Mouse (Mus musculus): ENCODE measurements at regions not wholly inside any gene's neighbourhood (a gene's known extent, or its start where the extent isn't known, plus 50 kb on each side); places are given as distances from the start of the nearest gene placed in this dataset.

DNA sequence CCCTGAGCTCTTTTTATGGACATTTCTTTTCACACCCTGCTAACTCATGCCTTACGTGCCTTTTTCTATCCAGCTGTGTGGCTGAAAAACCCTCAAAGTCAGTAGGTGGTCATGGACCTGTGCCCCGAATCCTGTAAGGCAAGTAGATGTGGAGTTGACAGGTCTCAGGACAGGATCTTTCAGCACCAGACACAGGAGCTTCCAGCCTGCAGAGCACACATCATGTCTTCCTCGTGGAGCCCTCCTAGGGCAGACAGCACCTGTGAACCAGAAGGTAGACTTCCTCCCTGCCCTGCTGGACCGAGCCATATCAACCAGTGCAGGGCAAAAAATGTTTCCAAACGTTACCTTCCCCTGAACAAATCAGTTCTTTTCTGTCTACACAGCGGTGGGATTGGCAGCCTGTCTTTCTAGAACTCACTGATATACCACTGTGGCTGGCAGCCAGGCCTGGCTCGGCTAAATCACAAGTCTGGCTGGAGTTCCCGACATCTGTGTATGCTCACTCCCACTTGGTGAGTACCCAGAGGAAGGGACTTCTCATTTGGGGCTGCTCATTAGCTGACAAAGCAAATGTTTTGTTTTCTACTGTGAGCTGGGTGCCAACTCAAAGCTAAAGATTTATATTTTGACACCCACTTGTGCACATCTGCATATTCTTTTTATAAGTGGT, 336.0 kb downstream of the Foxa2 start:
- H3K27ac ChIP-seq (ENCODE audit: low read depth, low read length): no peak overlapping the region
- ATAC-seq (replicated peaks; ENCODE audit: insufficient number of reproducible peaks, low FRiP score, low TSS enrichment): no peak
- H3K36me3 ChIP-seq (ENCODE audit: control insufficient read depth, insufficient read depth, low read length): no peaks in the 10 kb centered on the region

DNA sequence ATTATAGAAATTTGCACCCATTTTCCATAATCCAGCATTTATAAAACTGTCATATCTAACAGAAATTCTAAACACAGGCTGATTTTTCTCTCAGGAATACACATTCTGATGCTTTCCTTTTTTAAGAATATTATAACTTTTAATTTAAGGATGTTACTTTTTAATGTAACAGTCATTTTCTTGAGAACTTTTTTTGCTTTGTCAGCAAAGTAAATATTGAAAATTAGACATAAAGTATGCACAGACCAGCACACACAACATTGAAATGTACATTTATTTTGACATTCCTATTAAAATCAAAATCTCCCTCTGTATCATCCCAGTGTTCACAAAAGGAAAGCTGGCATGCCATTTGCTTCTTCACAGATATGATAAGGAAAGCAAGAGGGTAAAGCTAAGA, 337.0 kb downstream of the Foxa2 start:
- Histone ChIP-seq H3K4me2 (no peak overlapping the region), H3K4me3 (ENCODE audit: low read depth, low read length) (no peak overlapping the region), H3K4me1 (ENCODE audit: control insufficient read depth, insufficient read depth, low read length) (peaks cover 5% of the 10 kb centered on the region; the same call in 1 of the 2 replicates), H3K9ac (ENCODE audit: low read depth, low read length) (no peak overlapping the region), H3K36me3 (ENCODE audit: control insufficient read depth, insufficient read depth, low read length) (no peaks in the 10 kb centered on the region), H3K9me3 (replicated peaks; ENCODE audit: control insufficient read depth, low read length) (no peaks in the 10 kb centered on the region), H3K27me3 (ENCODE audit: control insufficient read depth, insufficient read depth, low read length) (no peaks in the 10 kb centered on the region), H3K27ac (ENCODE audit: low read depth, low read length) (no peak overlapping the region)
- no peak for ATAC-seq (replicated peaks; ENCODE audit: insufficient number of reproducible peaks, low FRiP score, low TSS enrichment)

More for the DNA sequence above, 336.0 kb downstream of the Foxa2 start:
- Histone ChIP-seq H3K9me3 (replicated peaks; ENCODE audit: control insufficient read depth, low read length) (no peaks in the 10 kb centered on the region), H3K4me1 (ENCODE audit: control insufficient read depth, insufficient read depth, low read length) (peaks cover 5% of the 10 kb centered on the region; the same call in 1 of the 2 replicates), H3K9ac (ENCODE audit: low read depth, low read length) (no peak overlapping the region), H3K4me2 (no peak overlapping the region), H3K4me3 (ENCODE audit: low read depth, low read length) (no peak overlapping the region), H3K27me3 (ENCODE audit: control insufficient read depth, insufficient read depth, low read length) (no peaks in the 10 kb centered on the region)
- WGBS (ENCODE audit: insufficient replicate concordance): 30% methylated on average over 8 of the region's 8 CpGs

DNA sequence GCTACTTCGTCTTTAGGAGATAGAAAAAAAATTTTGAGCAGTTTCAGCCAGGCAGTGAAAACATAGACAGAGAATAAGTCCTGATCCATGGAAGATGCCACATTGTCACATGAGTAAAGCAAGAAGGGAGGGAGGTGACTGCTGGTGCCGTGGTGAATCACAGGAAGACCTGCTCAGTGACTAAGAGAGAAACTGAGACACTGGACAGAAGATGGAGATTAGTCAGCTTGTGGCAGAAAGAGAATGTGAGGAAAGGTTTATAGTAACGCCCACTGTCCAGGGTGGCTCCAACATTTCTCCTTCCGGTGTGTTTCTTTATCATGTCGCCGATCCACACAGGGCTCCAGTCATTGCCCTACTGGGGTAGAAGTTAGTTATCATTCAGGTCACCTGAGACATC, 339.6 kb downstream of the Foxa2 start:
- H3K4me2 ChIP-seq: no peak overlapping the region
- 75% methylated on average over 6 of the region's 6 CpGs for WGBS (ENCODE audit: insufficient replicate concordance)
- H3K36me3 ChIP-seq (ENCODE audit: control insufficient read depth, insufficient read depth, low read length): no peaks in the 10 kb centered on the region
- no peak overlapping the region for H3K9ac ChIP-seq (ENCODE audit: low read depth, low read length)
- ATAC-seq (replicated peaks; ENCODE audit: insufficient number of reproducible peaks, low FRiP score, low TSS enrichment): no peak
- H3K27ac ChIP-seq (ENCODE audit: low read depth, low read length): no peak overlapping the region
- H3K4me1 ChIP-seq (ENCODE audit: control insufficient read depth, insufficient read depth, low read length): peaks cover 5% of the 10 kb centered on the region; the same call in 1 of the 2 replicates
- no peaks in the 10 kb centered on the region for H3K9me3 ChIP-seq (replicated peaks; ENCODE audit: control insufficient read depth, low read length)
- H3K4me3 ChIP-seq (ENCODE audit: low read depth, low read length): no peak overlapping the region
- no peaks in the 10 kb centered on the region for H3K27me3 ChIP-seq (ENCODE audit: control insufficient read depth, insufficient read depth, low read length)

DNA sequence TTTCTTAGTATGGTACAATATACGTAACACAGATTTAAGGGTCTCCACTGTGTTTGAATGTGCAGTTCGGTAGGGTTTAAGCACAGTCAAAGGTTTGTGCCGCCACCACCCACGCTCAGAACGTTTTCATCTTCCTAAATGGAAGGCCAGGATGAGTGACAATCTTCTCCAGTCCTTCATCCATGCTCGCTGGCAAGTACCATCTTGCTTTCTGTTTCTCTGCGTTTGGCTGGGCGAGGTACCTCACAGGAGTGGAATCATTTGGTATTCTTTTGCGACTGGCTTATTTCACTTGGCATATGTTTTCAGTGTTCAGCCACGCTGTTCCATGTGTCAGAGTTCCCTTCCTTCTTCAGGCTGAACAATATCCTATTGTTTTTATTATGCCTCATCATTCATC, 342.3 kb downstream of the Pax1 start:
- 75% methylated on average over 10 of the region's 10 CpGs for WGBS (ENCODE audit: insufficient replicate concordance)
- H3K27me3 ChIP-seq (ENCODE audit: control insufficient read depth, insufficient read depth, low read length): no peaks in the 10 kb centered on the region
- no peaks in the 10 kb centered on the region for H3K9me3 ChIP-seq (replicated peaks; ENCODE audit: control insufficient read depth, low read length)
- no peak for ATAC-seq (replicated peaks; ENCODE audit: insufficient number of reproducible peaks, low FRiP score, low TSS enrichment)
- no peaks in the 10 kb centered on the region for H3K4me1 ChIP-seq (ENCODE audit: control insufficient read depth, insufficient read depth, low read length)
- no peak overlapping the region for H3K4me3 ChIP-seq (ENCODE audit: low read depth, low read length)
- no peak overlapping the region for H3K9ac ChIP-seq (ENCODE audit: low read depth, low read length)
- no peak overlapping the region for H3K27ac ChIP-seq (ENCODE audit: low read depth, low read length)
- no peak overlapping the region for H3K4me2 ChIP-seq
- no peaks in the 10 kb centered on the region for H3K36me3 ChIP-seq (ENCODE audit: control insufficient read depth, insufficient read depth, low read length)

DNA sequence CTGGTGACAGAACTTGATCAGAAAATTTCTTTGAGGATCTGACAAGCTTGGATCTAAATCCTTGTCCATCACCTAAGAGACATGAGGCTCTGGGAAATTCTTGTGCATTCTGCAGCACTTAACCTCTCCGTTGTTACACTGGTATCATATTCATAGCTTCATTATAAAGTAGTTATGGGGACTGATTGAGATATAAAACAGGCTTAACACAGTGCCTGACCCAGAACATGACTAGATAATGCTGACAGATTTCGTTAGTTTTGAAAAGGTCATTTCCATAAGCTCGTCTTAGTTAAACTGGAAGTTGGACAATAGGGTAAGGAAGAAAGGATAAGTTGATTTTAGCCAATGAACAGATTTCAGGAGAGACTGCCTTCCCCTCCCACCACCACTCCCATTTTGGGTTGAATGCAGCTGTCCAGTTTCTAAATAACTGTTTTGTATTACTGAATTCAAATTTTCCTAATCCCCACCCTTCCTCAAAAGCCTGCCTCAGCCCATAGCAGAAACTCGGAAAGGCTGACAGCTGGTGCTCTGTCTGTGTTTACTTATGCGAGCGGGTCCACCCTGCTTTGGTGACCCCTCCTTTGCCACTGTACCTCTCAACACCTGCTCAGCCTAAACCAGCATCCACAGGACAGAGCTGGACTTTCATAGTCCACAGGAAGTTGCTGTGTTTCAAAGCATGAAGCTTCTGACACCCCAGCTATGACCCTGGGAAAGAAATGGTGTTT, 340.8 kb downstream of the Pax1 start:
- no peak overlapping the region for H3K9ac ChIP-seq (ENCODE audit: low read depth, low read length)
- ATAC-seq (replicated peaks; ENCODE audit: insufficient number of reproducible peaks, low FRiP score, low TSS enrichment): no peak
- WGBS (ENCODE audit: insufficient replicate concordance): 59% methylated on average over 6 of the region's 6 CpGs

DNA sequence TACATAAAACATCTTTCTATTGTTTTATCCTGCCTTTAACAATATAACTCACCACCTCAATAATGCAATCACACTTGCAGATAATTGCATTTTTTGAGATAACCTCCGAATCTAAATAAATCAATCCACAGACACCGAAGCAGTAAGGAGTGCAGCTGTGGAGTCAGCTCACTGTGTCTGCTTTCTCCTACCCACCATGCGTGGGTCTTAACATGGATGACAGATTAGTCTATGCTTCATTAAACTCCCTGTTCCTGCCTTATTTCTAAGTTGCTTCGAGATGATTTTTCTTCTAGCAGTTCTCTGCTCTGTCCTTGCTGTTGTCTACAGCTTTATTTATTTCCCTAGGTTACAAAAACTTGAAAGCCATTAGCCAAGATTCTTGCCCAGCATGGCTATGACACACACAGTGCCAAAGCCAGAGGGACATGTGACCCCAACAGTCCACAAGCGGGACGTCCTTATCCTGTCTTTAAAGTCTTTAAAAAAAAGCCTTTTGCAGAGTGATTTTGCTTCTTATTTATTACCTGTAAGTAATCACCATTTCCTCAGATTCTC, 337.9 kb downstream of the Pax1 start:
- H3K9ac ChIP-seq (ENCODE audit: low read depth, low read length): no peak overlapping the region
- H3K27ac ChIP-seq (ENCODE audit: low read depth, low read length): no peak overlapping the region
- H3K27me3 ChIP-seq (ENCODE audit: control insufficient read depth, insufficient read depth, low read length): no peaks in the 10 kb centered on the region
- H3K4me3 ChIP-seq (ENCODE audit: low read depth, low read length): no peak overlapping the region
- no peaks in the 10 kb centered on the region for H3K36me3 ChIP-seq (ENCODE audit: control insufficient read depth, insufficient read depth, low read length)
- H3K4me2 ChIP-seq: no peak overlapping the region
- H3K9me3 ChIP-seq (replicated peaks; ENCODE audit: control insufficient read depth, low read length): no peaks in the 10 kb centered on the region
- 70% methylated on average over 6 of the region's 6 CpGs for WGBS (ENCODE audit: insufficient replicate concordance)
- no peaks in the 10 kb centered on the region for H3K4me1 ChIP-seq (ENCODE audit: control insufficient read depth, insufficient read depth, low read length)
- ATAC-seq (replicated peaks; ENCODE audit: insufficient number of reproducible peaks, low FRiP score, low TSS enrichment): no peak

More for the DNA sequence above, 340.8 kb downstream of the Pax1 start:
- Histone ChIP-seq H3K4me2 (no peak overlapping the region), H3K27me3 (ENCODE audit: control insufficient read depth, insufficient read depth, low read length) (no peaks in the 10 kb centered on the region), H3K36me3 (ENCODE audit: control insufficient read depth, insufficient read depth, low read length) (no peaks in the 10 kb centered on the region), H3K9me3 (replicated peaks; ENCODE audit: control insufficient read depth, low read length) (no peaks in the 10 kb centered on the region), H3K27ac (ENCODE audit: low read depth, low read length) (no peak overlapping the region), H3K4me1 (ENCODE audit: control insufficient read depth, insufficient read depth, low read length) (no peaks in the 10 kb centered on the region), H3K4me3 (ENCODE audit: low read depth, low read length) (no peak overlapping the region)

DNA sequence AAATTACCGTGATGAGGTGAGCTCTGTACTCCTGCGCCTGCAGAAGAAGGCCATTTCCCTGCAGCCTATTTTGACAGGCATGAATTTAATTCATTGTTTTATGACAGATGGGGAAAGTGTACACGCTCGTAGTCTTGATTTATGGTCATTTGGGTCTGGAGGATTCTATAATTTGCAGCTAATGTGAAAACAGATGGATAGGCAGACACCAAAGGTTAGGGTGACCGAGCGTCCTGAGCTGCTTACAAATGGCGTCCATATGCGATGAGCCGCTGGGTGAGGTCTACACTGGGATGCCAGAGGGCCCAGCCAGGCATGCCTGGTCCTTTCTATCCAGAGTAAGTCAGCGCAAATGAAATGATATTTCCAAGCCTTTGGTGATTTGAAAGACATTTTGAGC, 330.2 kb downstream of the Pax1 start:
- ATAC-seq (replicated peaks; ENCODE audit: insufficient number of reproducible peaks, low FRiP score, low TSS enrichment): no peak
- Histone ChIP-seq H3K36me3 (ENCODE audit: control insufficient read depth, insufficient read depth, low read length) (no peaks in the 10 kb centered on the region), H3K4me3 (ENCODE audit: low read depth, low read length) (no peak overlapping the region), H3K27ac (ENCODE audit: low read depth, low read length) (no peak overlapping the region), H3K9me3 (replicated peaks; ENCODE audit: control insufficient read depth, low read length) (no peaks in the 10 kb centered on the region), H3K4me1 (ENCODE audit: control insufficient read depth, insufficient read depth, low read length) (no peaks in the 10 kb centered on the region), H3K27me3 (ENCODE audit: control insufficient read depth, insufficient read depth, low read length) (no peaks in the 10 kb centered on the region), H3K9ac (ENCODE audit: low read depth, low read length) (no peak overlapping the region), H3K4me2 (no peak overlapping the region)
- WGBS (ENCODE audit: insufficient replicate concordance): 87% methylated on average over 10 of the region's 10 CpGs

DNA sequence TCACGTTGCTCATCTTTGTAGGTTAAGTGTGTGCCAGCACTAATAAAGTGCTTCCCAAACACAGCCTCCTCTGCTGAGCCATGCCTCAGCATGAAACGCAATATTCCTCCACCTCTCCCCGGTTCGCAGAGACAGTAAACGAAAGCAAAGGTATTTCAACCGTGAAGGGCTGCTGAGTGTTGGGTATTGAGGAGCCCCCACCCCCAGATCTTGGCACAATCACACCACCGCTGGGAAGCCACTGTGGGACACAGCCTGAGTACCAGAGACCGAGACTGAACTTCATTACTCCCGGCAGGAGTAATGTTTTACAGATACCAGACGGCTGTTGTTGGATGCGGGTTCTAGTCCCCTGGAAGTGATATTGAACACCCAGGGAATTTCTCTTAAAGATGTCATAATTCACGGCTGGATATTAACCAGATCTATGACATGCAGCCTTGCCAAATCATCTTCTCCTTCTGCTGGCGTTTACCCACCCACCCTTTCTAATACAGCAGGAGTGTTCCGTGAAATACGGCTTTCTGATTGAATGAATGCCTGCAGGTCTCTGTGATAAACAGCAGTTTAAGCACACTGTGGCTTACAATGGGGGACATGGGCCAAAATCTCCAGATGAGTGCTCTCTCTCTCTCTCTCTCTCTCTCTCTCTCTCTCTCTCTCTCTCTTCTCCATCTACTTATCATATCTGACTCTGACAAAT, 328.9 kb downstream of the Pax1 start:
- no peak overlapping the region for H3K27ac ChIP-seq (ENCODE audit: low read depth, low read length)
- no peak overlapping the region for H3K4me2 ChIP-seq
- H3K27me3 ChIP-seq (ENCODE audit: control insufficient read depth, insufficient read depth, low read length): no peaks in the 10 kb centered on the region
- 73% methylated on average over 15 of the region's 15 CpGs for WGBS (ENCODE audit: insufficient replicate concordance)
- H3K36me3 ChIP-seq (ENCODE audit: control insufficient read depth, insufficient read depth, low read length): no peaks in the 10 kb centered on the region
- H3K4me1 ChIP-seq (ENCODE audit: control insufficient read depth, insufficient read depth, low read length): no peaks in the 10 kb centered on the region
- ATAC-seq (replicated peaks; ENCODE audit: insufficient number of reproducible peaks, low FRiP score, low TSS enrichment): no peak
- H3K9me3 ChIP-seq (replicated peaks; ENCODE audit: control insufficient read depth, low read length): no peaks in the 10 kb centered on the region
- H3K9ac ChIP-seq (ENCODE audit: low read depth, low read length): no peak overlapping the region
- no peak overlapping the region for H3K4me3 ChIP-seq (ENCODE audit: low read depth, low read length)

All from heart, embryonic 11.5 days (tissue).